Mouse (Mus musculus) G1E (cell line): Measurements from ENCODE around the gene Rab3il1. TPM values are rescaled to one million over a fixed set of nuclear protein-coding genes. Genes with fewer than 3 reads are reported as not detected.

Source experiments
- ATAC-seq: 2 replicates; pipeline ENCODE4 v1.8.0; 2016; ENCODE audit warnings: mild to moderate bottlenecking; ENCODE audit not compliant: insufficient number of reproducible peaks, poor library complexity, low FRiP score, severe bottlenecking; ENCODE audit errors: extremely low read depth
- DNase-seq: peaks from one replicate; pipeline ENCODE4 v3.0.0; 2012; ENCODE audit warnings: low spot score
- H3K27me3 ChIP-seq: 2 replicates; pipeline ENCODE4 v1.6.1; 2012; ENCODE audit warnings: mild to moderate bottlenecking, low read length, inconsistent platforms; ENCODE audit not compliant: insufficient read depth
- H3K36me3 ChIP-seq: replicated peaks from 2 replicates; pipeline ENCODE3; 2012; ENCODE audit warnings: mild to moderate bottlenecking, inconsistent platforms
- H3K4me1 ChIP-seq: 2 replicates; pipeline ENCODE4 v1.6.1; 2012; ENCODE audit warnings: low read depth, low read length, inconsistent platforms, mixed read lengths; ENCODE audit not compliant: insufficient read depth
- H3K4me3 ChIP-seq: 2 replicates; pipeline ENCODE4 v1.5.1; 2012; ENCODE audit warnings: low read depth, mild to moderate bottlenecking, inconsistent platforms, low read length, moderate library complexity, mixed read lengths
- H3K9me3 ChIP-seq: replicated peaks from 2 replicates; pipeline ENCODE4 v1.6.1; 2012; ENCODE audit warnings: inconsistent platforms
- CTCF ChIP-seq: IDR thresholded peaks from 2 replicates; pipeline ENCODE4 v1.5.1; 2012; ENCODE audit warnings: low read depth, low read length, inconsistent platforms, mixed read lengths
- GATA1 ChIP-seq: IDR thresholded peaks from 2 replicates; pipeline ENCODE4 v1.6.1; 2012; ENCODE audit warnings: borderline replicate concordance, low read length, inconsistent platforms, mixed read lengths
- GATA2 ChIP-seq: IDR thresholded peaks from 2 replicates; pipeline ENCODE4 v1.6.1; 2012; ENCODE audit warnings: low read depth, low read length, inconsistent platforms, borderline replicate concordance
- POLR2AphosphoS5 ChIP-seq: IDR thresholded peaks from 2 replicates; pipeline ENCODE4 v1.6.1; 2012; ENCODE audit warnings: low read depth, low read length, inconsistent platforms; ENCODE audit not compliant: insufficient replicate concordance
- TAL1 ChIP-seq: conservative IDR thresholded peaks from 2 replicates; pipeline ENCODE4 v1.6.1; 2012; ENCODE audit warnings: low read depth, low read length, inconsistent platforms, mixed read lengths
- polyA plus RNA-seq: library from polyadenylated mRNA; stranded (reverse); fragments of >175 nt; gene quantifications from 2 replicates; pipeline ENCODE4 v1.2.3, GENCODE M21; 2012
- total RNA-seq, 2 experiments: library from RNA; stranded (forward) in 1 of 2; stranded (reverse) in 1 of 2; fragments of 200-1000 nt in 1 of 2; fragments of >200 nt in 1 of 2; fragmentation: Nextera tagmentation in 1 of 2; gene quantifications; 2 replicates each; pipeline ENCODE4 v1.2.3; 2014 to 2017

Gene Rab3il1
- total and polyA plus RNA-seq, 3 experiments: 2.7 to 25.4 (median 4.2) TPM

DNA sequence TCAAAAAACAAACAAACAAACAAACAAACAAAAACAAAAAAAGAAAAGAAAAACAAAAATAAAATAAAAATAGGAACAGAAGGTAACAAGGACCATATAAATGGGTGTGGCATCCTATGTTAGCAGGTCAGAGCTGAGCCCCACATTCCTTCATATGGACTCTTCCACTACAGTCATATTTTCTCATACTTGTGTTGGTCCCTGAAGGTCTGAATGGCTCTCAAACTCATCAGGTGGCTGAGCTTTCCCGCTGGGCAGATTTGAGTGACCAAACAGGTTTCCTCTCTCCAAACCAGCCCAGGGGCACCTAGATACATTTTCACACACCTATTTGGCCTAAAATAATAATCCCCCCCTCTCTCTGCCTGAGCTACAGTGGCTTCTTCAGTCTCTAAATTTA, 9.9 kb downstream of the Rab3il1 start:
- peaks cover 58% of the 10 kb centered on the region for H3K4me1 ChIP-seq
- DNase-seq: no peak

GRCm38 (mm10) chr19:10012827-10013278, 11.4 kb downstream of the Rab3il1 start:
- DNase-seq (no peak), ATAC-seq (no peak)
- no peak overlapping the region; the same call in 1 of the 2 replicates for H3K4me3 ChIP-seq
- H3K27me3 ChIP-seq: peaks cover 8% of the 10 kb centered on the region; the same call in 1 of the 2 replicates
- no peaks in the 10 kb centered on the region for H3K9me3 ChIP-seq
- no peaks in the 10 kb centered on the region for H3K36me3 ChIP-seq
- H3K4me1 ChIP-seq: peaks cover 72% of the 10 kb centered on the region
- TF ChIP-seq GATA1: no peak
- no peak for TF ChIP-seq CTCF
- no peak for TF ChIP-seq POLR2AphosphoS5
- TF ChIP-seq TAL1: no peak
- TF ChIP-seq GATA2: no peak

More for the DNA sequence above, 9.9 kb downstream of the Rab3il1 start:
- Histone ChIP-seq H3K9me3 (no peaks in the 10 kb centered on the region), H3K4me3 (no peak overlapping the region), H3K27me3 (peaks cover 10% of the 10 kb centered on the region; the same call in 1 of the 2 replicates), H3K36me3 (no peaks in the 10 kb centered on the region)
- TF ChIP-seq TAL1 (no peak), GATA1 (no peak), GATA2 (no peak), POLR2AphosphoS5 (no peak), CTCF (no peak)
- ATAC-seq: no peak

GRCm38 (mm10) chr19:10013348-10013747, 11.9 kb downstream of the Rab3il1 start:
- no peaks in the 10 kb centered on the region for H3K36me3 ChIP-seq
- H3K9me3 ChIP-seq: no peaks in the 10 kb centered on the region
- no peak overlapping the region; the same call in 1 of the 2 replicates for H3K4me3 ChIP-seq
- peaks cover 4% of the 10 kb centered on the region; the same call in 1 of the 2 replicates for H3K27me3 ChIP-seq
- peaks cover 77% of the 10 kb centered on the region for H3K4me1 ChIP-seq
- DNase-seq (no peak), ATAC-seq (no peak)
- no peak for TF ChIP-seq GATA1
- TF ChIP-seq POLR2AphosphoS5: no peak
- no peak for TF ChIP-seq GATA2
- TF ChIP-seq CTCF: no peak
- TF ChIP-seq TAL1: no peak

GRCm38 (mm10) chr19:10013913-10014312, 12.4 kb downstream of the Rab3il1 start:
- ATAC-seq: no peak
- no peak for DNase-seq
- Histone ChIP-seq H3K9me3 (no peaks in the 10 kb centered on the region), H3K4me3 (peak overlapping the region; percentile 42; the same call in 1 of the 2 replicates), H3K27me3 (peaks cover 4% of the 10 kb centered on the region; the same call in 1 of the 2 replicates), H3K36me3 (no peaks in the 10 kb centered on the region), H3K4me1 (peaks cover 83% of the 10 kb centered on the region)
- TF ChIP-seq TAL1 (no peak), CTCF (no peak), GATA2 (no peak), POLR2AphosphoS5 (no peak), GATA1 (no peak)

DNA sequence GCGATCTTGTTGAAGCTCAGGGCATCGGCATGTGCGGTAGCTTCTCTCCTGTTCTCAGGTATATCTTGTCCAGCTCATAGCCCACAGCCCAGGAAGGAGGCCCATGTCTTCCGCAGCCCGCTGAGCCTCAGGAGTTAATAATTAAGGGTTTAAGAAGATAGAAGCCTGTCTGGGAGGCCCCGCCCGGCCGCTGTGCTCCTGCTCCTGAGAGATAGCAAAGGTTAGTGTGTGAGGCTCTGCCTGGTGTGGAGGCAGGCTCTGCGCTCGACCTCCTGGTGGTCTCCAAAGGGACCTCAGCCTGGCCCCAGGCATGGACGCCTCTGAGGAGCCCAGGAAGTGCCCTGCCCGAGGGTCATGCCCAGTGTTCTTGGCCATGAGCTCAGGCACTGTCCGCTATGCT, 13.4 kb downstream of the Rab3il1 start:
- Histone ChIP-seq H3K4me1 (peaks cover 92% of the 10 kb centered on the region), H3K9me3 (no peaks in the 10 kb centered on the region), H3K36me3 (peaks cover 5% of the 10 kb centered on the region), H3K4me3 (peak overlapping the region; percentile 71), H3K27me3 (peaks cover 4% of the 10 kb centered on the region; the same call in 1 of the 2 replicates)
- DNase-seq: peak; percentile 73
- TF ChIP-seq TAL1: peak; percentile 73
- no peak for TF ChIP-seq GATA2
- ATAC-seq: peak; percentile 48

GRCm38 (mm10) chr19:10015442-10015841, 14.0 kb downstream of the Rab3il1 start:
- Histone ChIP-seq H3K9me3 (no peaks in the 10 kb centered on the region), H3K4me3 (peak overlapping the region; percentile 71; the same call in 1 of the 2 replicates), H3K4me1 (peaks cover 93% of the 10 kb centered on the region), H3K27me3 (0 out of 2 replicates have a peak, but pooled peaks cover under 1% of the 10 kb centered on the region), H3K36me3 (peaks cover 8% of the 10 kb centered on the region)
- no peak for DNase-seq
- ATAC-seq: no peak
- TF ChIP-seq POLR2AphosphoS5: no peak

DNA sequence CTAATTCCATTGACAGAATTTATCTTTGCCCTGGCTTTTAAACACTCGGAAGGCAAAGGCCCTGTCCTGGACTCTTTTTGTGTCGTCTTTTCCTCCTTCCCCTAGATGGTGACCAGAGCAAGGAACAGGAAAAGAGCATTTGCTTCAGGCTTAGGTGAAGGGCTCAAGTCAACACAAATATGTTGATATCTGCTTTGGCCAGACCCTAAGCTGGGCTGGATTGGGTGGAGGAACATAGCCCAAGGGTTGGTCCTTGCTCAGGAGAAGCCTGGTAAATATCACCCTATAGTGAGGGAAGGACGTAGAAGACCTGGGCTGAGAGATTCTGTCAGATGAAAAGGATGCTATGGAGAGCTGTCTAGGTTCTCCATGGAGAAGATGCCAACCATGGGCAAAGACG, 14.7 kb downstream of the Rab3il1 start:
- no peak for ATAC-seq
- DNase-seq: no peak
- TF ChIP-seq GATA2: no peak
- TF ChIP-seq TAL1: no peak
- no peak for TF ChIP-seq POLR2AphosphoS5
- no peak for TF ChIP-seq CTCF
- TF ChIP-seq GATA1: no peak
- H3K4me3 ChIP-seq: no peak overlapping the region; the same call in 1 of the 2 replicates
- no peaks in the 10 kb centered on the region for H3K27me3 ChIP-seq
- peaks cover 94% of the 10 kb centered on the region for H3K4me1 ChIP-seq
- no peaks in the 10 kb centered on the region for H3K9me3 ChIP-seq
- H3K36me3 ChIP-seq: peaks cover 8% of the 10 kb centered on the region
